Mouse (Mus musculus) kidney, adult 9 months (tissue): ENCODE measurements around the gene Polr2a.
"Not testable (repeated sequence)": the region's sequence is repeated elsewhere in the genome, so short reads cannot be mapped to it uniquely, and the experiment has no call there.

Experiments used
- DNase-seq: peaks from one replicate; pipeline ENCODE4 v3.0.0; 2022

The Polr2a gene

GRCm38 (mm10) chr11:69751635-69752034 is 6.8 kb downstream of the Polr2a start:
- no peak for DNase-seq

- not testable (repeated sequence) for DNase-seq
These were observed 27.0 kb downstream of the Polr2a start for GRCm38 (mm10) chr11:69731408-69731807.

- DNase-seq, result peak; percentile 73
These were observed 29.4 kb downstream of the Polr2a start for GRCm38 (mm10) chr11:69729063-69729462.

- DNase-seq, result no peak
These were observed 32.5 kb downstream of the Polr2a start for GRCm38 (mm10) chr11:69725951-69726350.

GRCm38 (mm10) chr11:69723074-69723473 is 35.4 kb downstream of the Polr2a start:
- DNase-seq, result no peak

GRCm38 (mm10) chr11:69720852-69721251 is 37.6 kb downstream of the Polr2a start:
- DNase-seq, result no peak

- DNase-seq, result no peak
These were observed 39.0 kb downstream of the Polr2a start for GRCm38 (mm10) chr11:69719423-69719822.

GRCm38 (mm10) chr11:69718661-69719060 is 39.8 kb downstream of the Polr2a start:
- peak; percentile 46 for DNase-seq

- DNase-seq, result no peak
These were observed 41.5 kb downstream of the Polr2a start for GRCm38 (mm10) chr11:69716953-69717352.

- DNase-seq, result peak; percentile 33
These were observed 42.5 kb downstream of the Polr2a start for GRCm38 (mm10) chr11:69715929-69716328.

GRCm38 (mm10) chr11:69715482-69715881 is 43.0 kb downstream of the Polr2a start:
- peak; percentile 77 for DNase-seq

- DNase-seq, result peak; percentile 89
These were observed 43.7 kb downstream of the Polr2a start for GRCm38 (mm10) chr11:69714636-69715329.

- DNase-seq, result peak; percentile 73
These were observed 45.3 kb downstream of the Polr2a start for GRCm38 (mm10) chr11:69712954-69713672.

GRCm38 (mm10) chr11:69711082-69711481 is 47.4 kb downstream of the Polr2a start:
- no peak for DNase-seq

- DNase-seq, result no peak
These were observed 48.0 kb downstream of the Polr2a start for GRCm38 (mm10) chr11:69710470-69710869.

GRCm38 (mm10) chr11:69709554-69710446 is 48.6 kb downstream of the Polr2a start:
- DNase-seq, result no peak

GRCm38 (mm10) chr11:69708614-69709265 is 49.7 kb downstream of the Polr2a start:
- DNase-seq, result no peak

- DNase-seq, result no peak
These were observed 50.5 kb downstream of the Polr2a start for GRCm38 (mm10) chr11:69707873-69708381.

- DNase-seq, result no peak
These were observed 51.0 kb downstream of the Polr2a start for GRCm38 (mm10) chr11:69707480-69707847.

GRCm38 (mm10) chr11:69706775-69707479 is 51.5 kb downstream of the Polr2a start:
- peak; percentile 93 for DNase-seq

GRCm38 (mm10) chr11:69704613-69705010 is 53.8 kb downstream of the Polr2a start:
- DNase-seq, result no peak
